Mouse (Mus musculus) midbrain, embryonic 14.5 days (tissue): ENCODE data around the gene Plk4. TPM values are rescaled to one million over a fixed set of nuclear protein-coding genes. Genes with fewer than 3 reads are reported as not detected.

ENCODE experiments used
- polyA plus RNA-seq: library from polyadenylated mRNA; unstranded; fragments of >200 nt; fragmentation: Nextera tagmentation; extraction: Ambion mirVana; gene quantifications from 2 replicates; pipeline ENCODE4 v1.2.1, GENCODE M21; 2014

The Plk4 gene
- polyA plus RNA-seq, 1 experiment from 2014 or later: 16.3 TPM

Other genes with a start within 250 kb of the Plk4 start
- gene Slc25a31, start 91.2 kb upstream of the Plk4 start, polyA plus RNA-seq: 0.22 TPM in 1 of 2 replicates, not detected in the other
- 40.1 and 53.1 TPM in 2 replicates for gene Hspa4l, start 55.5 kb upstream of the Plk4 start, polyA plus RNA-seq
- 10.4 and 12.8 TPM in 2 replicates for gene Mfsd8, start 46.9 kb downstream of the Plk4 start, polyA plus RNA-seq
- 15.8 and 15.9 TPM in 2 replicates for gene Abhd18, start 47.0 kb downstream of the Plk4 start, polyA plus RNA-seq
- gene 1700034I23Rik, start 102.5 kb downstream of the Plk4 start, polyA plus RNA-seq: 0.32 and 0.34 TPM in 2 replicates
- 4.6 and 5.0 TPM in 2 replicates for gene Larp1b, start 149.8 kb downstream of the Plk4 start, polyA plus RNA-seq